Mouse (Mus musculus) stomach, embryonic 16.5 days (tissue): Measurements from ENCODE around the gene Bcat2. TPM values are rescaled to one million over a fixed set of nuclear protein-coding genes. Genes with fewer than 3 reads are reported as not detected.

Source experiments
- ATAC-seq: fragments of 200-750 bp; cut with Nextera tagmentation; 2 replicates; pipeline ENCODE4 v1.8.0; 2017; ENCODE audit warnings: moderate number of reproducible peaks, moderate TSS enrichment; ENCODE audit not compliant: insufficient read depth, low FRiP score
- H3K27ac ChIP-seq: fragments of 300-500 bp; sonication (generic); 2 replicates; pipeline ENCODE4 v1.5.1; 2014; ENCODE audit warnings: low read length
- H3K27me3 ChIP-seq: fragments of 300-500 bp; sonication (generic); 2 replicates; pipeline ENCODE4 v1.6.1; 2014; ENCODE audit warnings: low read length, control low read depth, mixed read lengths; ENCODE audit not compliant: control insufficient read depth, insufficient read depth
- H3K36me3 ChIP-seq: fragments of 300-500 bp; sonication (generic); 2 replicates; pipeline ENCODE4 v1.6.1; 2014; ENCODE audit warnings: low read length; ENCODE audit not compliant: control insufficient read depth, insufficient read depth
- H3K4me1 ChIP-seq: fragments of 300-500 bp; sonication (generic); 2 replicates; pipeline ENCODE4 v1.6.1; 2014; ENCODE audit warnings: low read length, control low read depth, mixed read lengths; ENCODE audit not compliant: control insufficient read depth, insufficient read depth
- H3K4me2 ChIP-seq: fragments of 300-500 bp; sonication (generic); 2 replicates; pipeline ENCODE4 v1.6.1; 2014; ENCODE audit warnings: low read depth, low read length, mixed read lengths
- H3K4me3 ChIP-seq: fragments of 300-500 bp; sonication (generic); replicated peaks from 2 replicates; pipeline ENCODE4 v1.5.1; 2014; ENCODE audit warnings: mild to moderate bottlenecking, low read length
- H3K9ac ChIP-seq: fragments of 300-500 bp; sonication (generic); 2 replicates; pipeline ENCODE4 v1.6.1; 2014; ENCODE audit warnings: low read length
- H3K9me3 ChIP-seq: fragments of 300-500 bp; sonication (generic); replicated peaks from 2 replicates; pipeline ENCODE4 v1.6.1; 2016; ENCODE audit warnings: low read length, control low read depth; ENCODE audit not compliant: control insufficient read depth
- WGBS: fragments of 180-500 bp; shearing (Covaris S2); extraction: QIAGEN DNeasy Blood & Tissue Kit; methylation state at CpG from one replicate; pipeline ENCODE4 v1.1.7; 2014; 5-methylcytosine and 5-hydroxymethylcytosine counted together
- polyA plus RNA-seq: library from polyadenylated mRNA; unstranded; fragments of >200 nt; fragmentation: Nextera tagmentation; extraction: Ambion mirVana; gene quantifications from 2 replicates; pipeline ENCODE4 v1.2.1, GENCODE M21; 2015

Gene Bcat2
- polyA plus RNA-seq, 1 experiment from 2014 or later = 95.7 TPM

DNA sequence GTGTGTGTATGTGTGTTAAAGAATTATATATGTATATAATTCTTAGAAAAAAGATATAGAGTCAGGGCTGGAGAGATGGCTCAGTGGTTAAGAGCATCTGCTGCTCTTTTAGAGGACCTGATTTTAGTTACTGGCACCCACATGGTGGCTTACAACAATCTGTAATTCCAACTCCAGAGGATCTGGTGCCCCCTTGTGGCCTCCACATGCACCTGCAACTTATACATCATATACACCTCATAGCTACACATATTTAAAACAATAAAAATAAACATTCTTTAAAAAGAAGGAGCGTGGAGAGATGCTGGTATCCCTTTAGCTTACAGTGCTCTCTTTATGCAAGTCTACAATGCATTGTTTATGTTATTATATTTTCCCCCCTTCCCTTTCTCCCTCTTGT, 25.4 kb upstream of the Bcat2 start:
- no peak for ATAC-seq

DNA sequence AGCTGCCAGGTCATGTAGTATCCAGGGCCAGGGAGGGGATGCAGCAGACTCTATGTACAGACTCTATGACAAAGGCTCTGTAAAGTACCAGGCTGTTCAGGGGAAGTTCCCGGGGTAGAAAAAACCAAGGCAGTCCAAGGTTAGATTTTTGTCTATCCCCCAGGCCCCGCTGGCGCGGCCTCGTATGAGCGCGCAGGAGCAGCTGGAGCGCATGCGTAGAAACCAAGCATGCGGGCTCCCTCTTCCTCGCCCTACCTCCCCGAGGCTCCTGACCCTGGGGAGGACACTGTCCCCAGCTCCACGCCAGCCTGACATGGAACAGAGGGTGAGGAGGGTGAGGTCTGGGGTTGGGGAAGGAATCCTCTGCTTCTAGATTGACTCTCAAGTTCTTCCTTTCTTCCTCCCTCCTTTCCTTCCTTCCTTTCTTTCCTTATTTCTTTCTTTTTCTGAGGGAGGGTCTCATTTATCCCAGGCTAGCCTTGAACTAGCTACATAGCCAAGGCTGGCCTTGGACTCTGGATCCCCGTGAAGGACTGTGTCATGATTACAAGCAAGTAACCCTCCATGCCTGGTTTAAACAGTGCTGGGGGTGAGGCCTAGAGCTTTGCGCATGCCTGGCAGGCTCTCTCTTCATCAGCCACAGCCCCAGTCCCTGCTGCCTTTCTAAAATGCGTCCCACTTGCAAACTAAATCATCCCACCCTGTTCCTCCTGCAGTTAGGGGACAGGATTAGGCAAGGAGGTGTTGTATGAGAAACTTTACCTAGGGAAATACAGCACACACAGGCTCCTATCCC, 20.1 kb upstream of the Bcat2 start:
- H3K36me3 ChIP-seq = no peaks in the 10 kb centered on the region
- 0 out of 2 replicates have a peak, but pooled peaks cover 3% of the 10 kb centered on the region for H3K4me1 ChIP-seq
- H3K27me3 ChIP-seq = no peaks in the 10 kb centered on the region
- ATAC-seq = no peak
- no peaks in the 10 kb centered on the region for H3K9me3 ChIP-seq
- H3K4me2 ChIP-seq = no peak overlapping the region
- H3K27ac ChIP-seq = no peak overlapping the region
- 86% methylated on average over 16 of the region's 16 CpGs for WGBS
- H3K4me3 ChIP-seq = no peak overlapping the region
- H3K9ac ChIP-seq = no peak overlapping the region

More for the DNA sequence above, 25.4 kb upstream of the Bcat2 start:
- H3K9me3 ChIP-seq = no peaks in the 10 kb centered on the region
- H3K4me3 ChIP-seq = no peak overlapping the region
- H3K36me3 ChIP-seq = no peaks in the 10 kb centered on the region
- 83% methylated on average over 1 of the region's 1 CpGs for WGBS
- no peaks in the 10 kb centered on the region for H3K27me3 ChIP-seq
- no peak overlapping the region for H3K4me2 ChIP-seq
- no peak overlapping the region for H3K9ac ChIP-seq
- no peaks in the 10 kb centered on the region for H3K4me1 ChIP-seq
- H3K27ac ChIP-seq = no peak overlapping the region

DNA sequence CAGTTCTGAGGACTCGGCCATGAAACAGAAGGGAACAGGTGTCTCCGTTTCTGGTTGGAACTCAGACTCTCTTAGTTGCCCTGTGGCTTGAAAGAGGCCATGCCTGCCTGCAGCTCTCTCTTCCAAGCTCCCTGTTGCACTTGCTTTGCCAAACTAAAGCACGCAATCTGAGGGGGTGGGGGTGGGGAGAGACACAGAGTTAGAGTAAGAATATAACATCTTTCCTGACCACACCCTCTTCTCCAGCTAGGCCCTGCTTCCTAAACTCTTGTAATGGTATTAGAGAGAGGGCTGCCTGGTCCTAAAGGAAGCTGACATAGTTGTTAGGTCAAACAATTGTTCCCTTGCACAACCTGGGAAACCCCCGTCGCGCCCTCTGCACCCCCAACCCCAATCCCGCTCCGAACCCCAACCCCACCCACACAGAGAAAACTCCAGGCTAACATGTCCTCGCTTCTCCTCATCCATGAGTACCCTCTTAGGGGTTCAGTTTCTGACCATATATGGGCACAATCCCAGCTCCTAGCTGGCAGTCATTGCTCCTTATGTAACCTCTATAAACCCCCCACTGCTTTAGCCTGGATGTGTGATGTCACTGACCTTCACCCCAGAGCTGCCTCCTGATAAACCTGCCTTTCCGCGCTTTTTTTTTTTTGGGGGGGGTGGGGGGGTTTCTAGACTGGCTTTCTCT, 19.0 kb upstream of the Bcat2 start:
- Histone ChIP-seq H3K9ac (no peak overlapping the region), H3K9me3 (no peaks in the 10 kb centered on the region), H3K27ac (no peak overlapping the region), H3K4me1 (0 out of 2 replicates have a peak, but pooled peaks cover 3% of the 10 kb centered on the region), H3K36me3 (no peaks in the 10 kb centered on the region), H3K4me3 (no peak overlapping the region), H3K27me3 (no peaks in the 10 kb centered on the region), H3K4me2 (no peak overlapping the region)
- 74% methylated on average over 11 of the region's 11 CpGs for WGBS
- ATAC-seq = no peak

DNA sequence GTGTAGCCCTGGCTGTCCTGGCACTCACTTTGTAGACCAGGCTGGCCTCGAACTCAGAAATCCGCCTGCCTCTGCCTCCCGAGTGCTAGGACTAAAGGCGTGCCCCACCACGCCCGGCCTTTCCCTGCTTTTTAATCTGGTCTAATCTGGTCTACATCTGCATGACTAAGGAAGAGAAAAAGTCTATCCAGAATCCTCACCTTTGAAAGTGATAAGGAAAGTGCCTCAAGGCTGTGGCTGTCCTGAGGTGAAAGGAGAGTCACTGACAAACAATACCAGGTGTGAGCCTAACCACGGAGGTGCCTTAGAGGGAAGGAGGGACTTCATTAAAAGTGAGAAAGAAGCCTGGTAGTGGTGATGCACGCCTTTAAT, 18.5 kb upstream of the Bcat2 start:
- no peak overlapping the region for H3K9ac ChIP-seq
- H3K4me2 ChIP-seq = no peak overlapping the region
- no peaks in the 10 kb centered on the region for H3K9me3 ChIP-seq
- H3K27ac ChIP-seq = no peak overlapping the region
- 0 out of 2 replicates have a peak, but pooled peaks cover 3% of the 10 kb centered on the region for H3K4me1 ChIP-seq
- ATAC-seq = no peak
- H3K4me3 ChIP-seq = no peak overlapping the region
- no peaks in the 10 kb centered on the region for H3K27me3 ChIP-seq
- WGBS = 77% methylated on average over 8 of the region's 8 CpGs
- H3K36me3 ChIP-seq = no peaks in the 10 kb centered on the region

DNA sequence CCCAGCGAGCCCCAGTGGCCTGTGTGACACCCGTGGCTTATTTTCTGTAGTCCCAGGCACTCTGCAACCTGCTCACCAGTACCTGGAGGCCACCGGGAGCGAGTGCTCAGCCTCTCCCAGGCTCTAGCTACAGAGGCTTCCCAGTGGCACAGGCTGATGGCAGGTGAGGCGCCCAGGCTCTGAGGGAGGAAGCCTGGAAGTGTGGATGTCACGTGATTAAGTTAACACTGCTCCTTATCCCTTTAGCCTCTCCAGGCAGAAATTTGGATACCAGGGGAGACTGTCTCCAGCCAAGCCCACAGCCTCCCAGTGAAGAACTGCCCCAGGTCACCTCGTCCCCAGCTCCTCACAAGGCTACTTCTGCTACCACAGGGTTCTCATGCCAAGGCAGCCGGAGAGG, 16.4 kb upstream of the Bcat2 start:
- no peaks in the 10 kb centered on the region for H3K9me3 ChIP-seq
- ATAC-seq = no peak
- H3K4me2 ChIP-seq = no peak overlapping the region
- H3K9ac ChIP-seq = no peak overlapping the region
- 0 out of 2 replicates have a peak, but pooled peaks cover 3% of the 10 kb centered on the region for H3K4me1 ChIP-seq
- WGBS = 65% methylated on average over 8 of the region's 8 CpGs
- H3K27me3 ChIP-seq = no peaks in the 10 kb centered on the region
- H3K4me3 ChIP-seq = no peak overlapping the region
- H3K36me3 ChIP-seq = no peaks in the 10 kb centered on the region
- no peak overlapping the region for H3K27ac ChIP-seq

DNA sequence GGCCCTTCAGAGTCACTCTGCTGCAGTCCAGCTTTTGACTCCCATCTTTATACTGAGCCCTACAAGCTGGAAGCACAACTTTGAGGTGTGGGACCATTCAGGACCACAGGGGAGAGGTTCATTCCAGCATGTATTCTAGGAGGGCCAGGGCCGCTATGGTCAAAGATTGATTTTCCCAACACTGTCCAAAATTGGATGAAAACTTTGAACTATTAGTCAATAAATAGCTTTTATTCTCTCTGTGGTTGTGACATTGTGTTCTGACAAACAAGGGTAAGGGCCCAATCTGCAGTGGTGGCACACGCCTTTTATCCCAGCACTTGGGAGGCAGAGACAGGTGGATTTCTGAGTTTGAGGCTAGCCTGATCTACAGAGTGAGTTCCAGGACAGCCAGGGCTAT, 16.0 kb upstream of the Bcat2 start:
- ATAC-seq = no peak
- H3K4me3 ChIP-seq = no peak overlapping the region
- H3K27ac ChIP-seq = no peak overlapping the region
- no peaks in the 10 kb centered on the region for H3K27me3 ChIP-seq
- H3K36me3 ChIP-seq = no peaks in the 10 kb centered on the region
- 86% methylated on average over 2 of the region's 2 CpGs for WGBS
- no peak overlapping the region for H3K9ac ChIP-seq
- 0 out of 2 replicates have a peak, but pooled peaks cover 3% of the 10 kb centered on the region for H3K4me1 ChIP-seq
- H3K4me2 ChIP-seq = no peak overlapping the region
- no peaks in the 10 kb centered on the region for H3K9me3 ChIP-seq

DNA sequence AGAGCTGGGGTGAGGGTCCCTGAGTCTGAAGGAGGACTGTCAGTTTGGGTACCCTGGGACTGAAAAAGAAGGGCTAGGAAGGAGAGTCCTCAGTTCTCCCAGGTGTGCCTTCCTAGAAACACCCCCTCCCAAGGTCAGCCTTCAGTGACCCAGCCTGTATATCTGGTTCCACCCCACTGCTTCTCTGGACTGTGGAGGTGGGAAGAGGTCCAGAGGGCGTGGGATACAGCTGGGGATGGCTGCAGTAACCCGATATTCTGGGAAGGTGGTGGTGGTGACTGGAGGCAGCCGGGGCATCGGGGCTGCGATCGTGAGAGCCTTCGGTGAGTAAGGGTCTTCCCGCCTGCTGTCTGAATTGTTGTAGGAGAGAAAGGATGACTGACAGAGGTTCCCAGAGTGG, 15.2 kb upstream of the Bcat2 start, which contains the start of gene Hsd17b14:
TSS of gene Hsd17b14 (plus strand) at position 150 of the 400 bp plus-strand sequence.
- ATAC-seq = no peak
- 0 out of 2 replicates have a peak, but pooled peaks cover 6% of the 10 kb centered on the region for H3K4me1 ChIP-seq
- H3K4me2 ChIP-seq = no peak within 1 kb of the TSS
- no peak within 1 kb of the TSS for H3K4me3 ChIP-seq
- H3K27me3 ChIP-seq = no peaks in the 10 kb centered on the region
- H3K36me3 ChIP-seq = no peaks in the 10 kb centered on the region
- no peak within 1 kb of the TSS for H3K27ac ChIP-seq
- 37% methylated on average over 8 of the region's 8 CpGs for WGBS
- H3K9ac ChIP-seq = no peak within 1 kb of the TSS
- no peaks in the 10 kb centered on the region for H3K9me3 ChIP-seq

DNA sequence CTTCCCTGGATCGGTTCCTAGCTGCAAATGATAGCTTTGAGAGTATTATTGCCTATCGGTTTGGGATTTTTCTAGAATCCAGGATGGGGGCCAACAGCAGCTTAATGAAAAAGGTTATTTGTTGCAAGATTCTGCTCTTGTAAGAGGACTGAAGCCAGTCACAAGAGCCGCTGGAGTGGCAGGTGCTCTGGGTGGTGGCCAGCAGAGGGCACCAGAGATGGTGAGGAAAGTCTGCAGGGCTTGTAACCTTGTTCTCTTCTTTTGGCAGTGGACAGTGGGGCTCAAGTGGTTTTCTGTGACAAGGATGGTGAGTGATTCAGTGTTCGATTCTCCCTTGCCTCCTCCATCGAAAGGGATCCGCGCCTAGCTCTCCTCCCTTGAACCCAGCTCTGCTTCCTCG, 14.2 kb upstream of the Bcat2 start:
- no peak overlapping the region for H3K4me3 ChIP-seq
- 0 out of 2 replicates have a peak, but pooled peaks cover 5% of the 10 kb centered on the region for H3K4me1 ChIP-seq
- no peaks in the 10 kb centered on the region for H3K9me3 ChIP-seq
- 0 out of 2 replicates have a peak overlapping the region, but pooled peaks have one; percentile 11 for H3K9ac ChIP-seq
- H3K4me2 ChIP-seq = no peak overlapping the region
- H3K36me3 ChIP-seq = no peaks in the 10 kb centered on the region
- no peak for ATAC-seq
- H3K27me3 ChIP-seq = no peaks in the 10 kb centered on the region
- no peak overlapping the region for H3K27ac ChIP-seq
- WGBS = 21% methylated on average over 8 of the region's 8 CpGs

DNA sequence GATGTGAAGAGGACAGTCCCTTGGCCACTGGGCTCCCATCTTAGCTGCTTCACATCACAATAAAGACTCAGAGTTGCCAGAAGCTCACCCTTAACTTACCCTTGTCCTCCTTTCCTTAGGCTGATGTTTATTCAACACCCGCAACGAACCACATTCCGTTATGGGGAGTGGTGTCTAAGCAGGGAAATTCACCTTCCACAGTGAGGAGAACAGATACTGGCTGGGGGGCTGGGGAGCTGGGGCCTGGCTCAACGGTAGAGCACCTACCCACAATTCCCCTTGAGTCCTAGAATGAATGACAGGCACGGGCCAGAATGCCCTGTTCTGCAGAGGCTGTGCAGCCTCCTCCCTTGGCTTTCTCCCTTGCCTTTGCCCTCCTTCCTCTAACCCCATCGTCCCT, 11.0 kb upstream of the Bcat2 start:
- Histone ChIP-seq H3K4me3 (no peak overlapping the region), H3K27ac (peak overlapping the region; percentile 64; the same call in 1 of the 2 replicates), H3K36me3 (no peaks in the 10 kb centered on the region), H3K9ac (no peak overlapping the region; the same call in 1 of the 2 replicates), H3K4me2 (no peak overlapping the region), H3K4me1 (0 out of 2 replicates have a peak, but pooled peaks cover 5% of the 10 kb centered on the region), H3K27me3 (no peaks in the 10 kb centered on the region), H3K9me3 (no peaks in the 10 kb centered on the region)
- peak; percentile 78; the same call in 1 of the 2 replicates for ATAC-seq
- 19% methylated on average over 6 of the region's 6 CpGs for WGBS
